Mouse (Mus musculus) liver, embryonic 12.5 days (tissue): ENCODE results near the gene Polg2. TPM values are rescaled to one million over a fixed set of nuclear protein-coding genes. Genes with fewer than 3 reads are reported as not detected.
"Not testable (repeated sequence)": the region's sequence is repeated elsewhere in the genome, so short reads cannot be mapped to it uniquely, and the experiment has no call there.

ENCODE experiments used
- ATAC-seq: fragments of 200-750 bp; cut with Nextera tagmentation; 2 replicates; pipeline ENCODE4 v1.8.0; 2017; ENCODE audit warnings: moderate number of reproducible peaks, mild to moderate bottlenecking, moderate library complexity
- H3K27ac ChIP-seq: fragments of 300-500 bp; sonication (generic); 2 replicates; pipeline ENCODE4 v1.5.1; 2016; ENCODE audit warnings: mild to moderate bottlenecking
- H3K27me3 ChIP-seq: fragments of 300-500 bp; sonication (generic); replicated peaks from 2 replicates; pipeline ENCODE4 v1.6.1; 2016; ENCODE audit warnings: mild to moderate bottlenecking, moderate library complexity
- H3K36me3 ChIP-seq: fragments of 300-500 bp; sonication (generic); 2 replicates; pipeline ENCODE4 v1.6.1; 2016; ENCODE audit warnings: mild to moderate bottlenecking, moderate library complexity
- H3K4me1 ChIP-seq: fragments of 300-500 bp; sonication (generic); 2 replicates; pipeline ENCODE4 v1.6.1; 2016
- H3K4me2 ChIP-seq: fragments of 300-500 bp; sonication (generic); 2 replicates; pipeline ENCODE4 v1.6.1; 2016; ENCODE audit warnings: mild to moderate bottlenecking, moderate library complexity
- H3K4me3 ChIP-seq: fragments of 300-500 bp; sonication (generic); 2 replicates; pipeline ENCODE4 v1.5.1; 2016; ENCODE audit warnings: mild to moderate bottlenecking, moderate library complexity
- H3K9ac ChIP-seq: fragments of 300-500 bp; sonication (generic); 2 replicates; pipeline ENCODE4 v1.6.1; 2016; ENCODE audit warnings: mild to moderate bottlenecking, moderate library complexity
- H3K9me3 ChIP-seq: fragments of 300-500 bp; sonication (generic); replicated peaks from 2 replicates; pipeline ENCODE4 v1.6.1; 2016; ENCODE audit warnings: mild to moderate bottlenecking, moderate library complexity
- WGBS: fragments of 180-500 bp; shearing (Covaris S2); methylation state at CpG from one replicate; pipeline ENCODE4 v1.1.7; 2016; ENCODE audit not compliant: insufficient replicate concordance; 5-methylcytosine and 5-hydroxymethylcytosine counted together
- polyA plus RNA-seq: library from polyadenylated mRNA; unstranded; fragments of >200 nt; fragmentation: Nextera tagmentation; extraction: Ambion mirVana; gene quantifications from 2 replicates; pipeline ENCODE4 v1.2.1, GENCODE M21; 2016

Gene Polg2
- polyA plus RNA-seq, 1 experiment from 2014 or later = 7.3 TPM

- H3K36me3 ChIP-seq = peaks cover 97% of the 10 kb centered on the region
- no peak overlapping the region for H3K27ac ChIP-seq
- no peak for ATAC-seq
- H3K9me3 ChIP-seq = no peaks in the 10 kb centered on the region
- H3K27me3 ChIP-seq = no peaks in the 10 kb centered on the region
- no peak overlapping the region for H3K4me3 ChIP-seq
- WGBS = 79% methylated on average over 7 of the region's 7 CpGs
- H3K9ac ChIP-seq = no peak overlapping the region
- H3K4me1 ChIP-seq = no peaks in the 10 kb centered on the region
- H3K4me2 ChIP-seq = no peak overlapping the region
Measured at GRCm38 (mm10) chr11:106816316-106816715, 37.0 kb upstream of the Polg2 start.

GRCm38 (mm10) chr11:106815761-106816160 is 36.4 kb upstream of the Polg2 start:
- H3K36me3 ChIP-seq = peaks cover 98% of the 10 kb centered on the region
- no peaks in the 10 kb centered on the region for H3K4me1 ChIP-seq
- H3K4me2 ChIP-seq = no peak overlapping the region
- 76% methylated on average over 2 of the region's 2 CpGs for WGBS
- H3K9ac ChIP-seq = no peak overlapping the region
- ATAC-seq = no peak
- no peak overlapping the region for H3K27ac ChIP-seq
- H3K27me3 ChIP-seq = no peaks in the 10 kb centered on the region
- H3K9me3 ChIP-seq = no peaks in the 10 kb centered on the region
- H3K4me3 ChIP-seq = no peak overlapping the region

GRCm38 (mm10) chr11:106815331-106815730 is 36.0 kb upstream of the Polg2 start:
- no peak overlapping the region for H3K27ac ChIP-seq
- ATAC-seq = no peak
- H3K4me1 ChIP-seq = no peaks in the 10 kb centered on the region
- H3K9me3 ChIP-seq = no peaks in the 10 kb centered on the region
- no peak overlapping the region for H3K4me2 ChIP-seq
- H3K4me3 ChIP-seq = no peak overlapping the region
- no peak overlapping the region for H3K9ac ChIP-seq
- H3K36me3 ChIP-seq = peaks cover 98% of the 10 kb centered on the region
- H3K27me3 ChIP-seq = no peaks in the 10 kb centered on the region
- WGBS = 84% methylated on average over 2 of the region's 2 CpGs

GRCm38 (mm10) chr11:106814601-106815320 is 35.4 kb upstream of the Polg2 start:
- 80% methylated on average over 14 of the region's 14 CpGs for WGBS
- no peak overlapping the region for H3K4me3 ChIP-seq
- H3K4me2 ChIP-seq = no peak overlapping the region
- peaks cover 100% of the 10 kb centered on the region for H3K36me3 ChIP-seq
- no peak overlapping the region for H3K9ac ChIP-seq
- no peaks in the 10 kb centered on the region for H3K27me3 ChIP-seq
- no peak for ATAC-seq
- no peak overlapping the region for H3K27ac ChIP-seq
- H3K9me3 ChIP-seq = no peaks in the 10 kb centered on the region
- no peaks in the 10 kb centered on the region for H3K4me1 ChIP-seq

- ATAC-seq = no peak
- Histone ChIP-seq H3K9me3 (no peaks in the 10 kb centered on the region), H3K4me1 (no peaks in the 10 kb centered on the region), H3K27ac (no peak overlapping the region), H3K4me2 (no peak overlapping the region), H3K4me3 (no peak overlapping the region), H3K36me3 (peaks cover 96% of the 10 kb centered on the region), H3K9ac (no peak overlapping the region), H3K27me3 (no peaks in the 10 kb centered on the region)
- WGBS = 81% methylated on average over 7 of the region's 7 CpGs
Measured at GRCm38 (mm10) chr11:106812410-106813136, 33.2 kb upstream of the Polg2 start.

GRCm38 (mm10) chr11:106807442-106807841 is 28.1 kb upstream of the Polg2 start:
- H3K27ac ChIP-seq = not testable (repeated sequence)
- WGBS = 75% methylated on average over 1 of the region's 1 CpGs
- H3K36me3 ChIP-seq = peaks cover 84% of the 10 kb centered on the region

GRCm38 (mm10) chr11:106802069-106802627 is 22.8 kb upstream of the Polg2 start:
- no peak for ATAC-seq
- H3K36me3 ChIP-seq = peaks cover 89% of the 10 kb centered on the region
- no peak overlapping the region for H3K27ac ChIP-seq
- H3K4me2 ChIP-seq = no peak overlapping the region
- no peak overlapping the region for H3K4me3 ChIP-seq
- 0 out of 2 replicates have a peak, but pooled peaks cover 4% of the 10 kb centered on the region for H3K9me3 ChIP-seq
- no peaks in the 10 kb centered on the region for H3K4me1 ChIP-seq
- H3K9ac ChIP-seq = no peak overlapping the region
- no peaks in the 10 kb centered on the region for H3K27me3 ChIP-seq
- 79% methylated on average over 10 of the region's 10 CpGs for WGBS

More at GRCm38 (mm10) chr11:106807442-106807841, 28.1 kb upstream of the Polg2 start:
- not testable (repeated sequence) for ATAC-seq, H3K4me1 ChIP-seq, H3K9ac ChIP-seq, H3K4me3 ChIP-seq, H3K4me2 ChIP-seq, H3K27me3 ChIP-seq, H3K9me3 ChIP-seq

GRCm38 (mm10) chr11:106795679-106796078 is 16.3 kb upstream of the Polg2 start:
- H3K9me3 ChIP-seq = 0 out of 2 replicates have a peak, but pooled peaks cover 4% of the 10 kb centered on the region
- H3K9ac ChIP-seq = no peak overlapping the region
- no peak overlapping the region for H3K4me2 ChIP-seq
- WGBS = 36% methylated on average over 9 of the region's 9 CpGs
- peaks cover 15% of the 10 kb centered on the region for H3K4me1 ChIP-seq
- H3K36me3 ChIP-seq = peaks cover 88% of the 10 kb centered on the region
- no peak overlapping the region for H3K4me3 ChIP-seq
- peak overlapping the region; percentile 55 for H3K27ac ChIP-seq
- H3K27me3 ChIP-seq = no peaks in the 10 kb centered on the region
- 0 out of 2 replicates have a peak, but pooled peaks have one; percentile 35 for ATAC-seq

- 0 out of 2 replicates have a peak, but pooled peaks cover 4% of the 10 kb centered on the region for H3K9me3 ChIP-seq
- H3K4me2 ChIP-seq = no peak overlapping the region
- peaks cover 70% of the 10 kb centered on the region for H3K36me3 ChIP-seq
- no peak overlapping the region for H3K9ac ChIP-seq
- H3K27ac ChIP-seq = no peak overlapping the region
- ATAC-seq = no peak
- WGBS = 66% methylated on average over 4 of the region's 4 CpGs
- peaks cover 21% of the 10 kb centered on the region for H3K4me1 ChIP-seq
- no peak overlapping the region for H3K4me3 ChIP-seq
- no peaks in the 10 kb centered on the region for H3K27me3 ChIP-seq
Measured at GRCm38 (mm10) chr11:106793846-106794245, 14.5 kb upstream of the Polg2 start.

- peaks cover 33% of the 10 kb centered on the region for H3K4me1 ChIP-seq
- peak overlapping the region; percentile 80 for H3K4me2 ChIP-seq
- peak overlapping the region; percentile 99 for H3K27ac ChIP-seq
- H3K9ac ChIP-seq = peak overlapping the region; percentile 99
- peak overlapping the region; percentile 83 for H3K4me3 ChIP-seq
- under 1% methylated on average over 6 of the region's 6 CpGs for WGBS
- no peaks in the 10 kb centered on the region for H3K9me3 ChIP-seq
- no peak; the same call in 1 of the 2 replicates for ATAC-seq
- H3K27me3 ChIP-seq = no peaks in the 10 kb centered on the region
- peaks cover 60% of the 10 kb centered on the region for H3K36me3 ChIP-seq
Measured at GRCm38 (mm10) chr11:106789649-106790048, 10.3 kb upstream of the Polg2 start.

GRCm38 (mm10) chr11:106788775-106789459 is 9.6 kb upstream of the Polg2 start, which contains the start of the genes Ddx5 and Cep95:
Gene Ddx5, minus strand, starts transcription at chr11:106789185.
Gene Cep95, plus strand, starts transcription at chr11:106789252.
- Histone ChIP-seq H3K9ac (peak within 1 kb of the TSS; percentile 99), H3K36me3 (peaks cover 60% of the 10 kb centered on the region), H3K9me3 (no peaks in the 10 kb centered on the region), H3K27me3 (no peaks in the 10 kb centered on the region), H3K4me3 (peak within 1 kb of the TSS; percentile 83), H3K4me2 (peak within 1 kb of the TSS; percentile 80), H3K4me1 (peaks cover 39% of the 10 kb centered on the region), H3K27ac (peak within 1 kb of the TSS; percentile 99)
- WGBS = under 1% methylated on average over 58 of the region's 58 CpGs
- peak; percentile 89 for ATAC-seq
